Mouse (Mus musculus) CH12F3 (cell line): ENCODE measurements around the gene Cntnap2.
"Not testable (repeated sequence)": the region's sequence is repeated elsewhere in the genome, so short reads cannot be mapped to it uniquely, and the experiment has no call there.

ENCODE experiments used
- in situ Hi-C: fragments of 300-500 bp; cut with MboI; formaldehyde crosslinking; loops from 2 replicates; pipeline ENCODE4 v1.14.3; 2020; ENCODE audit warnings: low sequenced_read_pairs

The Cntnap2 gene

GRCm38 (mm10) chr6:47285742-47286141, 2226.6 kb downstream of the Cntnap2 start:
- in situ Hi-C loops: no loop called here

DNA sequence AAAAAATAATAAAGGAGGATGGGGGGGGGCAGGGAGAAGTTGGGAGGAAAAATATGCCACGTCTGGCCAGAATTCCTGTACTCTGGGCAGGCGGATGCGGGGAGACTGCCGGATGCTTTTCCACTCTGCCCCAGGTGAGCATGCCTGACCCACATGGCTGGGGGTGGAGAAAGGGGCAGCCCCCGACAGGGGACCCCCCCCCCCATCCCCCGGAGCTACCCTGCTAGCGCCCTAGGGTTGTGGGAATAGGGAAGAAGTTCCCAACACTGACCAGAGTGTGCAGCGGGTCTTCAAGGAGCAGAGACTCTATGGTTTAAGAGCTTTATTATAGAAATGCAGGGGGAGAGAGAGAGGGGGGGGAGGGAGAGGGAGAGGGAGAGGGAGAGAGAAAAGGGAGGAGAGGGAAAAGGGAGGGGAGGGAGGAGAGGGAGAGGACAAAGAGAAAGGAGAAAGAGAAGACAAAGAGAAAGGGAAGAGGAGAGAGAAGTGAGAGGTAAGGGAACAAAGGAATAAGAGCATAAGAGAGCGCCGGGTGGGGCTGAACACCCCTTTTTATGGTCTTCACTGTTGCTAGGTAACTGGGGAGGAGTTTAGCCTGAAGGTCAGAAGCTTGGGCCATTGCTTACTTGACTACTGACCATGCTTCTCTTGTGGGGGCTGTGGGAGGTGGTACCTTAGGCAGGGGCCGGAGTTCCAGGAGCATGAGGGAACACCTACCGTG, 2227.2 kb downstream of the Cntnap2 start:
- in situ Hi-C loops: not testable (repeated sequence)

DNA sequence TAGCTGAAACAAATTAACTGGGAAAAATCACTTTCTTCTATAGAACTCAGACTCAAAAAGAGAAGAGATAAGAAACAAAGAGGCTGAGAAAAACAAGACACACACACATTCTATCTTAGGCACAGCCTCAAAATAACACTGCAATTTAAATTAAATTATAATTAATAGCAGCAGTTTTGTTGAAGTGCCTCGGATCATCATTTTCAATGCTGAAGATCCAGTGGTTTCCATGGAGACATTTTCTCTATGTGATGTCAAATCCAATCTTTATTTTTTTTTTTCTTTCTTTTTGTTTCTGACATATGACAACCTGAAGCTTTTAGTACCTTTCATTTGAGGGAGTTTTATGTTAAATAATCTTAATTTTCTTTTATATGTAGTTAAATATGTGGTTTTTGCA, 2228.6 kb downstream of the Cntnap2 start:
- in situ Hi-C loops: no loop called here

GRCm38 (mm10) chr6:47291973-47292372, 2232.8 kb downstream of the Cntnap2 start:
- in situ Hi-C loops: no loop called here

DNA sequence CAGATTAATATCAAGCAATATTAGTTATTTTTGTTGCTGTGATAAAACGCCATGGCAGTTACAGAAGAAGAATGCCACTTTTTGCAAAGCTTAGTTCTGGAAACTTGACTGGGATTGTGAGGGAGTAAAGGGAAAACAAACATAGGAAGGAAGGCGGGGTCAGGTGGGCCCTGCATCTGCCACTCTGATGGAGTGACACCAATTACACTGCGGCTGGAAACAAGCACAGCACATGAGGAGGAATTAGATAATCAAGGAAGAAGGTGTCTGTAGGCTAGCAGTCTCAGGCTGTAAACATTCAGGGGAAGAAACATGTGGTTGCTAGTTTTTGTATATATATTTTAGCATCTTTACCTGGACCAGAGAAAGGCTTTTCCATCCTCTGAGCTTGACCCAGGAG, 2233.3 kb downstream of the Cntnap2 start:
- in situ Hi-C loops: no loop called here

GRCm38 (mm10) chr6:47294433-47294832, 2235.3 kb downstream of the Cntnap2 start:
- in situ Hi-C loops: no loop called here

DNA sequence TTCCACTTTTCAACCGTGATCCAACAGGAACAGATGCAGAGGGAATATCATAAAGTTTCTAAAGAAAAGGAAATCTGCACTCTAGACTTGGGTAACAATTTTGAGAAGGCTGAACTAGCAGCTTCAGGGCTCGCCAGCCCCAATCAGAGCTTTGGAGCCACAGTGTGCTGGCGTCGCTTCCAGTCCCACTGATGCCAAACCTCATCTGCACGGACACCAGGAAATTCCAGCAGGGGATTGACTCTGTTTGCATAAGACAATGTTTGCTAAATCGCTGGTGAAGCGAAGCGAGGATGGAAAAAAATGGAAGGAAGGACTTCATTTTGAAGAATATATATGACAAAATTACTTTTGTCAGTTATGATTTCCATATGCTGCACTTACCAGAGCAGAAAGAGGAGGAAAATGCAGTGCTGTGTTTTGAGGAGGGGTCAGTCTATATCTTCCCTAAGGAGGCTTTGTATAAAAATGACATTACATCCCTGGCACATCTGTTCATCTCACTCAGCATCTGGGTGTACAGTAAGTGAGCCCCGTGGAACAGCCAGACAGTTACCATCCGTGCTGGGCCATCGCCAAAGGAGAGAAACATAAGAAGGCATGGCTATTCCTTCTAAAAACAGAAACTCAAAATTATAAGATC, 2245.8 kb downstream of the Cntnap2 start:
- in situ Hi-C loops: no loop called here

- in situ Hi-C loops: no loop called here
Observed at GRCm38 (mm10) chr6:47306065-47306798, 2247.1 kb downstream of the Cntnap2 start.

GRCm38 (mm10) chr6:47306954-47307353, 2247.8 kb downstream of the Cntnap2 start:
- in situ Hi-C loops: no loop called here

DNA sequence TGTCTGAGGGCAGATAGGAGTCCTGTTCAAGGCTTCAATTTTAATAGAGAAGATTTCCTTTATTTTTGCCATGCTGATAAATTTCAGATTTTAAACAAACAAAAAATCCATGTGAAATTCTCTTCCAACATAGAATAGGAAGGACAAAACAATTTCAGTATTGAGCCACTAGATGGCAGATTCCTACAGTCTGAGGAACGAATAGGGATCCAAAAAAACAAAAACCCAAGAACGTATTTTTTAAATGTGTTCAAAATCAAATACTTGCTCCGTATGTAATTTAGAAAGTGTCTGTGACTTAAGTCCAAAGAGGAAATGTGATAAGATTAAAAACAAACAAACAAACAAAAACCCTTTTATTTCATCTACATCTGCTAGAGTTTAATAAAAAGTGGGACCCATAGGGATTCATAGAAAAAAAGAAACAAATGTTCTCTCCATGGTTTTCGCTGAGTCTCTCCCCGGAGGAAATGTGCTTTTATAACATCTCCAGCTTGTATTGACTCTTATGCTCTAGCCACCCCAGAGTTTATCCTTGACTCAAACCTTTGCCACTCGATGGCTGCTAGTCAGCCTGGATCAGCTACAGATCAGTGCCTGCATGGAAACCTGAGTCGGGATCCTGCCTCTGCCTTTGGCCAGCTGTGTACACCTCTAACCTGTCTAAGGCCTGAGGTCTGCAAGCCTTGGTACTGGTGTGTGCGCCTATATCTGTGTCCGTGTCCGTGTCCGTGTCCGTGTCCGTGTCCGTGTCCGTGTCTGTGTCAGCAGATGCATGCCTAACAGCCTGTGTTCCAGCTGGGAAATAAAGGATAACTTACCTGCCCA, 2255.6 kb downstream of the Cntnap2 start:
- in situ Hi-C loops: no loop called here

- in situ Hi-C loops: no loop called here
Observed at GRCm38 (mm10) chr6:47315454-47315853, 2256.3 kb downstream of the Cntnap2 start.

- in situ Hi-C loops: no loop called here
Observed at GRCm38 (mm10) chr6:47317253-47317652, 2258.1 kb downstream of the Cntnap2 start.

DNA sequence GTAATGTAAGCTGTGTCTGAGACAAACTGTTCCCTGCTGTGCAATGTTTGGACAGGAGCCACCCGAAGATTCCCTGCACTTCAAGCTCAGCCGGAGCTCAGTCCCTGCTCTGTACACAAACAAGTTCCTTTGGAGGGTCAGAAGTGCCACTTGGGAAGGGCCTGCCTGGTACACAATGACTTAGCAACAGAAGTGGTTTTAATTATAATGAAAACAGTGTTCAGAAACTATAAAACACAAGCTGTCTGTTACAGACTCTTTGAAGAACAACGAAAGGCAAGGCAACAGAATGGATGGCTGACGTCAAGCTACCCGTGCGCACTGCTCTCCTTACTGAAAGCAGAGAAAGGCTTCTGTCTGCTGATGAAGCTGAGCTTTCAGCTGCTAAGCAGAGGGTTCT, 2259.5 kb downstream of the Cntnap2 start:
- in situ Hi-C loops: no loop called here

- in situ Hi-C loops: no loop called here
Observed at GRCm38 (mm10) chr6:47319309-47319983, 2260.3 kb downstream of the Cntnap2 start.

GRCm38 (mm10) chr6:47323169-47323835, 2264.1 kb downstream of the Cntnap2 start:
- in situ Hi-C loops: no loop called here

DNA sequence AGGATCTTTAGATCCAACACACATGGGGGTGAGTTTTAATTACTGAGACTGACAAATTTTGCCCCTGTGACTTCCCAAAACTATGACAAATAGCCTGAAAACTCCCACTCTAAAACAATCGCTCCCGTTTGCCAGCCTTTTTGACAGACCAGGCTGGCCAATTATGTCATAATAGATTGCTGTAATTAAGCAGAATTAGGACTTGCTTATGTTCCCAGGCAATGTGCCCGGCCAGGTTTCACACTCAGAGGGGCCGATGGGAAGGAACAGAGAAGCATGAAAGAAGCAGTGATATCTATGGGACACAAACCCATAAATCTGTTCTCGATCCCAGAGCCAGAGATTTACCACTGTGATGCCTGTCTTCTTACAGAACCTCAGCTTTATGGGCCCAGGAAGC, 2264.7 kb downstream of the Cntnap2 start:
- in situ Hi-C loops: no loop called here

DNA sequence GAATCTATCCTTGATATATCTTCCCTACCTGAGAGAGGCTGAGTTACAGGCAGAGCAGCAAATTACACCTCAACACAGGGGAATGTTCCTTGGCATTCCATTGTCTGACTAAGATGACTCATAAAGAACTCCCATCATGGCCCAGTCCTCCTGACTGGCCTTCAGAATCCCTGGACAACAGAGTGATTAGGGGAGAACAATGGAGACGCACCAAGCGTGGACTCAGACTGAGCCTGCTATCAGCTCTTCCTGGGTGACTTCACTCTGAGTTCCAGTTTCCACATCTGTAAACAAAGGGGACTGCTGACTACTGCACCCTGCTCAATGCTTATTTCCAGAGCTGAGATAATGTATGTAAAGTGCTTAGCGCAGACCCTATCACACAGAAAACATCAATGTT, 2269.1 kb downstream of the Cntnap2 start:
- in situ Hi-C loops: no loop called here

- in situ Hi-C loops: no loop called here
Observed at GRCm38 (mm10) chr6:47329212-47329611, 2270.1 kb downstream of the Cntnap2 start.

- in situ Hi-C loops: no loop called here
Observed at GRCm38 (mm10) chr6:47333016-47333415, 2273.9 kb downstream of the Cntnap2 start.

GRCm38 (mm10) chr6:47334377-47334776, 2275.2 kb downstream of the Cntnap2 start:
- in situ Hi-C loops: no loop called here
